Mouse (Mus musculus): Measurements from ENCODE around the gene Larp4b. TPM values are rescaled to one million over a fixed set of nuclear protein-coding genes. Genes with fewer than 3 reads are reported as not detected.
A peak's percentile ranks its signal among the peaks of the same experiment; 100 is the strongest.
"Not testable (repeated sequence)": the region's sequence is repeated elsewhere in the genome, so short reads cannot be mapped to it uniquely, and the experiment has no call there.

Gene Larp4b
- total RNA-seq (2017), result 90.9 and 92.9 TPM in 2 replicates

GRCm38 (mm10) chr13:9093316-9094155 lies at the start of gene Larp4b:
Gene Larp4b (plus strand): TSS chr13:9093881.
- peak; percentile 96 for ATAC-seq (replicated peaks; ENCODE audit: low read depth, poor library complexity, severe bottlenecking)

- ATAC-seq (replicated peaks; ENCODE audit: low read depth, poor library complexity, severe bottlenecking), result no peak
Observed at GRCm38 (mm10) chr13:9044731-9045130, 49.0 kb upstream of the Larp4b start.

GRCm38 (mm10) chr13:9052049-9052691 lies 41.5 kb upstream of the Larp4b start:
- ATAC-seq (replicated peaks; ENCODE audit: low read depth, poor library complexity, severe bottlenecking), result not testable (repeated sequence)

GRCm38 (mm10) chr13:9057277-9057676 lies 36.4 kb upstream of the Larp4b start:
- ATAC-seq (replicated peaks; ENCODE audit: low read depth, poor library complexity, severe bottlenecking), result no peak

- ATAC-seq (replicated peaks; ENCODE audit: low read depth, poor library complexity, severe bottlenecking), result no peak
Observed at GRCm38 (mm10) chr13:9058706-9059105, 35.0 kb upstream of the Larp4b start.

- ATAC-seq (replicated peaks; ENCODE audit: low read depth, poor library complexity, severe bottlenecking), result no peak
Observed at GRCm38 (mm10) chr13:9061394-9061793, 32.3 kb upstream of the Larp4b start.

GRCm38 (mm10) chr13:9064196-9064595 lies 29.5 kb upstream of the Larp4b start:
- ATAC-seq (replicated peaks; ENCODE audit: low read depth, poor library complexity, severe bottlenecking), result no peak

GRCm38 (mm10) chr13:9066107-9066506 lies 27.6 kb upstream of the Larp4b start:
- ATAC-seq (replicated peaks; ENCODE audit: low read depth, poor library complexity, severe bottlenecking), result no peak

- ATAC-seq (replicated peaks; ENCODE audit: low read depth, poor library complexity, severe bottlenecking), result no peak
Observed at GRCm38 (mm10) chr13:9071008-9071407, 22.7 kb upstream of the Larp4b start.

GRCm38 (mm10) chr13:9073818-9074217 lies 19.9 kb upstream of the Larp4b start:
- ATAC-seq (replicated peaks; ENCODE audit: low read depth, poor library complexity, severe bottlenecking), result no peak

GRCm38 (mm10) chr13:9075825-9076592 lies 17.7 kb upstream of the Larp4b start:
- ATAC-seq (replicated peaks; ENCODE audit: low read depth, poor library complexity, severe bottlenecking), result no peak

GRCm38 (mm10) chr13:9082128-9082883 lies 11.4 kb upstream of the Larp4b start:
- ATAC-seq (replicated peaks; ENCODE audit: low read depth, poor library complexity, severe bottlenecking), result no peak

- ATAC-seq (replicated peaks; ENCODE audit: low read depth, poor library complexity, severe bottlenecking), result peak; percentile 8; the same call in 1 of the 2 replicates
Observed at GRCm38 (mm10) chr13:9094186-9094980, 702 bp downstream of the Larp4b start.

- no peak for ATAC-seq (replicated peaks; ENCODE audit: low read depth, poor library complexity, severe bottlenecking)
Observed at GRCm38 (mm10) chr13:9099289-9099688, 5.6 kb downstream of the Larp4b start.

GRCm38 (mm10) chr13:9100517-9100916 lies 6.8 kb downstream of the Larp4b start:
- ATAC-seq (replicated peaks; ENCODE audit: low read depth, poor library complexity, severe bottlenecking), result no peak

- no peak for ATAC-seq (replicated peaks; ENCODE audit: low read depth, poor library complexity, severe bottlenecking)
Observed at GRCm38 (mm10) chr13:9106246-9106645, 12.6 kb downstream of the Larp4b start.

GRCm38 (mm10) chr13:9106992-9107858 lies 13.5 kb downstream of the Larp4b start:
- peak; percentile 90 for ATAC-seq (replicated peaks; ENCODE audit: low read depth, poor library complexity, severe bottlenecking)

- no peak for ATAC-seq (replicated peaks; ENCODE audit: low read depth, poor library complexity, severe bottlenecking)
Observed at GRCm38 (mm10) chr13:9113735-9114134, 20.1 kb downstream of the Larp4b start.
